Mouse (Mus musculus) liver, adult 2 months (tissue): ENCODE results near the gene Gpr162. TPM values are rescaled to one million over a fixed set of nuclear protein-coding genes. Genes with fewer than 3 reads are reported as not detected.
A peak's percentile ranks its signal among the peaks of the same experiment; 100 is the strongest.

Experiments
- DNase-seq: peaks from one replicate; pipeline ENCODE4 v3.0.0-alpha.2; 2011; ENCODE audit warnings: low read depth, low spot score; ENCODE audit errors: extremely low read depth
- H3K27ac ChIP-seq: fragments of 200-500 bp; replicated peaks from 2 replicates; pipeline ENCODE4 v1.5.1; 2012; ENCODE audit warnings: low read depth, mild to moderate bottlenecking, control low read depth, inconsistent platforms, low read length; ENCODE audit not compliant: insufficient read depth
- H3K27me3 ChIP-seq: fragments of 200-500 bp; 2 replicates; pipeline ENCODE4 v1.6.1; 2012; ENCODE audit warnings: mild to moderate bottlenecking, moderate library complexity, low read length, inconsistent platforms; ENCODE audit not compliant: control insufficient read depth, insufficient read depth
- H3K36me3 ChIP-seq: fragments of 200-500 bp; 2 replicates; pipeline ENCODE4 v1.6.1; 2012; ENCODE audit warnings: low read length, inconsistent platforms; ENCODE audit not compliant: control insufficient read depth, insufficient read depth
- H3K4me1 ChIP-seq: fragments of 200-500 bp; 2 replicates; pipeline ENCODE4 v1.6.1; 2011; ENCODE audit warnings: low read length; ENCODE audit not compliant: control insufficient read depth, insufficient read depth
- H3K4me3 ChIP-seq: fragments of 200-500 bp; 2 replicates; pipeline ENCODE4 v1.5.1; 2011; ENCODE audit warnings: low read depth, mild to moderate bottlenecking, control low read depth, low read length, moderate library complexity; ENCODE audit not compliant: insufficient read depth
- H3K79me2 ChIP-seq: fragments of 200-500 bp; 2 replicates; pipeline ENCODE4 v1.6.1; 2012; ENCODE audit warnings: inconsistent platforms, mild to moderate bottlenecking, low read length, moderate library complexity; ENCODE audit not compliant: control insufficient read depth, insufficient read depth
- H3K9ac ChIP-seq: fragments of 200-500 bp; 2 replicates; pipeline ENCODE4 v1.6.1; 2012; ENCODE audit warnings: low read depth, mild to moderate bottlenecking, control low read depth, inconsistent platforms, low read length
- CTCF ChIP-seq: fragments of 200-500 bp; IDR thresholded peaks from 2 replicates; pipeline ENCODE4 v1.5.1; 2011; ENCODE audit warnings: low read depth, low read length, control low read depth
- POLR2A ChIP-seq: fragments of 200-500 bp; IDR thresholded peaks from 2 replicates; pipeline ENCODE4 v1.6.1; 2011; ENCODE audit warnings: low read length, control low read depth; ENCODE audit not compliant: insufficient read depth; ENCODE audit errors: extremely low read depth
- WGBS: fragments of 180-500 bp; shearing (Covaris S2); methylation state at CpG from one replicate; pipeline ENCODE4 v1.1.7; 2018; 5-methylcytosine and 5-hydroxymethylcytosine counted together
- polyA plus RNA-seq: library from polyadenylated mRNA; depleted of rRNA; stranded (reverse); fragments of >200 nt; gene quantifications from 2 replicates; pipeline ENCODE4 v1.2.3, GENCODE M21; 2012
- total RNA-seq: library from RNA; depleted of rRNA; stranded (reverse); fragments of >200 nt; gene quantifications from 2 replicates; pipeline ENCODE4 v1.2.3, GENCODE M21; 2014

The Gpr162 gene
- total and polyA plus RNA-seq, 2 experiments = 0.09 to 0.44 TPM

DNA sequence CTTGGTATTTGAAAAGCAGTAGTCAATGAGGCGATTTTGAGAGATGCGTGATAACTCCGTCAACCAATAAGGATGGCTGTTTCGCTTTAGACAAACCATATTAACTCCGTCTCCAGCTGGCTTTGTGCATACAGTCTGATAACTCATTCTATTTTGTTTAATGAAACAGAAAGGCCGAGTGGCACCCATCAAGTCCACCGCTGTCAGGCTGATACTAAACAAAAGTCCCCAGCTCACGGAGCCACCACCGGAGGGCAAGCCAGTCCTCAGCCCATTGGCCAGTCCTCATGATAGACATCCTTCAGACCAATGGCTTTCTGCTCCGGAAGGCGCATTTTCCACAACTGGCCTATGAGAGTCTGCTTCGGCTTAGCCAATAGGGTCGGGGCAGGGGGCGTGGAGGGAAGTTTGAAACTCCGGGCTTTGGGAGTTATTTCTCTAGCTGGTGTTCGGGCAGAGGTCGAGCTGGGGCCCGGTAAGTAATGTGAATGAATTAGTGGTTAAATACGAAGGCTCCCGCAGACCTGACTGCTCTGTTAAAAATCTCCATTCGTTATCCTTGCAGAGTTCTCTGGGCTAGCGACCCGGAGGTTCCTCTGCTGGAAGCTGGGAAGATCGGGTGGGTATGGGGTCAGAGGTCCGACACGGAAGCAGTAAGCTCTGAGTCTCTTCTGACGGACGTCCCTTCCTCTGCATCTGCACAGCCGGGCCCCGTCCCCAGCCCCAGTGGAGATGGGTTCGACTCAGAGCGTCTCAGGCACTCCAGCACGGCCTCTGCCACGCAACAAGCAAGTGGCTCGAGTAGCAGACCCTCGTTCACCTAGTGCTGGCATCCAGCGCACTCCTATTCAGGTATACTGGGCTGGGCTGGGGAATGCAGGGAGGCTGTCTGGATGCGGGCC is 33.7 kb downstream of the Gpr162 start:
- 0 out of 2 replicates have a peak, but pooled peaks have one; percentile 20 for TF ChIP-seq POLR2A
- TF ChIP-seq CTCF = peak; percentile 25; the same call in 1 of the 2 replicates
- Histone ChIP-seq H3K27ac (peak overlapping the region; percentile 60), H3K27me3 (no peaks in the 10 kb centered on the region), H3K79me2 (no peaks in the 10 kb centered on the region), H3K4me1 (peaks cover 7% of the 10 kb centered on the region; the same call in 1 of the 2 replicates), H3K9ac (peak overlapping the region; percentile 48; the same call in 1 of the 2 replicates), H3K4me3 (peak overlapping the region; percentile 70), H3K36me3 (no peaks in the 10 kb centered on the region)
- 1% methylated on average over 38 of the region's 38 CpGs for WGBS
- peak; percentile 93 for DNase-seq

DNA sequence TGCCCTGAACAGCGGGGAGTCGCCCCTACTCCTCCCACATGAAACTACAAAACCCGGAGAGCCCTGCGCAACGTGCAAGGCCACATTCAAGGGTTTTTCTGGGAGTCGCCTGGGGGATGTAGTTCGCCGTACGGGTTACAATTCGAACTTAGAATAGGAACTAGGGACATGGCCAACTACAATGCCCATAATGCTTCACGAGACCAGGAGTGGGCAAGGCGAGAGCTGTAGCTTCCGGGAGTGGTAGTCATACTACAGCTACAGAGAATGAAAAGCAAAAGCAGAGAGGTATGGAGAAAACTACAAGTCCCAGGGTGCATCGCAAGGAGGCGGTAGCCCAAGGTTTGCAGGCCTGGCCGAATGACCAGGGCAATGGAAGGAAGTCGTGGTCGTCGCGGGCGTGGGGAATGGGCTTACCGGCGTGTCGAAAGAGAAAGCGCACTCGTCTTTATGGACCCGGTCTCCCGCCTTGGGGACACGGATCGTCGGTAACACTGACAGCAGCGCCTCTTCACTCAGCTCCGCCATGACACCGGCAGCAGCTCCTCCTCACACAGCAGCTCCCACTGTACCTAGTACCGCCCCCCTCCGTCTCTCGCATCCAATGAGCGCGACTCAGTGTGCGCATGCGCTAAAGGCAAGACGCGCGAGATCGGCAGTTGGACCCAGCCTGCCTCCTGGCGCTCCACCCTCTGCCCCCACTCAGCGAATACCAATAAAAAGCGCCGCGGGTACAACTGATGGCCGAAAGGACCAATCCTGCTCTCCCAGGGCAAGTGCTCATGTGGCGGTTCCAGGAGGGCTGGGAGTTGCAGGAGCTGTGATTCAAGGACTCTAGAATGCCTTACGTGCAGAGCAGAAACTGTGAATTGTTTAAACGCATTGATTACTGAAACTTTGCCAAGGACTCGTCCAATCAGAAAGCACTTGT is 34.6 kb downstream of the Gpr162 start, which contains the start of the genes Usp5 and Cdca3:
Usp5 (minus strand) TSS at position 617 of the 931 bp plus-strand sequence.
Cdca3 (plus strand) TSS at position 680 of the 931 bp plus-strand sequence.
- Histone ChIP-seq H3K27me3 (no peaks in the 10 kb centered on the region), H3K4me3 (peak within 1 kb of the TSS; percentile 70), H3K4me1 (peaks cover 7% of the 10 kb centered on the region; the same call in 1 of the 2 replicates), H3K79me2 (no peaks in the 10 kb centered on the region), H3K9ac (peak within 1 kb of the TSS; percentile 75), H3K27ac (peak within 1 kb of the TSS; percentile 78), H3K36me3 (peaks cover 6% of the 10 kb centered on the region; the same call in 1 of the 2 replicates)
- peak; percentile 48; the same call in 1 of the 2 replicates for TF ChIP-seq POLR2A
- no peak for TF ChIP-seq CTCF
- DNase-seq = peak; percentile 100
- WGBS = under 1% methylated on average over 55 of the region's 55 CpGs

DNA sequence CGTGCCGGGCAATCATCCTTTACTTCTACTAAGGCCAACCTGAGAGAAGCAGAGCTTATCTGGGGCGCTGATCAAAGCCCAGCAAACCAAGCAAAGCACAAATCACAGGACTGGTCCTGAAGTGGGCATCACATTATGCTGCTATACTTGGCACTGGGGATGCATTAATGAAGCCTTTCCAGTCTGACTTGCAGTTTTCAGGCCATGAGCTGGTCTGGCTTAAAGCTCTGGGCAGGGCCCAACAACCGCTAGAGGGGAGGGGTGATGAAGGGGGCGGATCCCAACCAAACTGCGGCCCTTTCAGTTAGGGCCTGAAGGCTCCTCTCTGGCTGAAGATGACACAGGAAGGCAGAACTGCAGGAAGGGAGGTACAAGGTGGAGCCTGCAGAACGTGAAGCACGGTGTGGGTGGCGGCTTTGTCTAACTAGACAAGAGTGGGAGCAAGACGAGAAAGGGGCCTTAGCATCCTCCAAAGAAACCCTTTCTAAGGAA is 35.6 kb downstream of the Gpr162 start:
- Histone ChIP-seq H3K4me3 (peak overlapping the region; percentile 39), H3K27me3 (no peaks in the 10 kb centered on the region), H3K27ac (peak overlapping the region; percentile 15; the same call in 1 of the 2 replicates), H3K4me1 (peaks cover 7% of the 10 kb centered on the region; the same call in 1 of the 2 replicates), H3K36me3 (peaks cover 13% of the 10 kb centered on the region), H3K79me2 (no peaks in the 10 kb centered on the region), H3K9ac (peak overlapping the region; percentile 29; the same call in 1 of the 2 replicates)
- 18% methylated on average over 10 of the region's 10 CpGs for WGBS
- TF ChIP-seq POLR2A = no peak
- TF ChIP-seq CTCF = no peak
- peak; percentile 75 for DNase-seq

DNA sequence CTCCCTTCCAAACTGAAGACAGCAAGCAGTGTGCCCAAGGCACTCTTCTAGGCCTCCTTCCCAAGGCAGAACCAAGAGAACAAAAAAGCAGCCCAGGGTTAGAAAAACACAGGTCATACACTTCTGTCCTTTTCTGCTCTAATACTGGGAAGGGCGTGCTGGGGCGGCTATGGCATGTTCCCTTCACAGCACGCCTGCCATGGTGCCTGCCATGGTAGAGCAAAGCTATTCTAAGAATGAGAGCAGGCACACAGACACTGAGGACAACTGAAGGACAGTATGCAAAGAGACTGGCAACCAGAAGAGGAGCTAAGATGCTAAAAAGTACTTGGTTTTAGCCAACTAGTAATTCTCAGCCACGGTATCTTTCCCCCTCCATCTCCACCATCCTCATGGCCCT is 41.7 kb downstream of the Gpr162 start:
- Histone ChIP-seq H3K4me1 (no peaks in the 10 kb centered on the region), H3K27me3 (no peaks in the 10 kb centered on the region), H3K36me3 (peaks cover 41% of the 10 kb centered on the region), H3K9ac (no peak overlapping the region), H3K27ac (no peak overlapping the region), H3K4me3 (no peak overlapping the region), H3K79me2 (no peaks in the 10 kb centered on the region)
- WGBS = 98% methylated on average over 4 of the region's 4 CpGs
- DNase-seq = no peak
- TF ChIP-seq POLR2A (no peak), CTCF (no peak)

DNA sequence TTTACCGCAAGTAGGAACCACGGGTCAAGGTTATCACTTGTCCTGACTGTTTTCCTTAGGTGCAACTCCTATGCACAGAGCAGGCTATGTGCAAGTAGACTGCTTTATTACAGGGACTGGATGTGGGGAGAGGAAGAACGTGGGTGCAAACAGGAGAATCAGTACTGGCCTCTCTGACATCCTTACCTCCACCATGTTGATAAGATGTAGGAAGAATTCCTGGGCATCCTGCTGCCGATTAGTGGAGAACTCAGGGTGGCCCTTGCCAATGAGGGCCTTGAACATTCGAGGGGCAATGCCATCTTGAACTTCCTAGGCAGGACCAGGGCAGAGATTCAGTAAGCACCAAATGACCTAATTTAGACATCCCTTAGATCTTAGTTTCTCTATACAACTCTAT is 42.9 kb downstream of the Gpr162 start:
- H3K36me3 ChIP-seq = peaks cover 41% of the 10 kb centered on the region
- 88% methylated on average over 5 of the region's 5 CpGs for WGBS
- TF ChIP-seq CTCF (no peak), POLR2A (no peak)

More for the DNA sequence above, 42.9 kb downstream of the Gpr162 start:
- Histone ChIP-seq H3K27me3 (no peaks in the 10 kb centered on the region), H3K9ac (no peak overlapping the region), H3K27ac (no peak overlapping the region), H3K79me2 (no peaks in the 10 kb centered on the region), H3K4me3 (no peak overlapping the region), H3K4me1 (no peaks in the 10 kb centered on the region)
- DNase-seq = no peak
